Mouse (Mus musculus) adrenal gland, adult 18-20 months (tissue): Measurements from ENCODE around the gene Gab1. TPM values are rescaled to one million over a fixed set of nuclear protein-coding genes. Genes with fewer than 3 reads are reported as not detected.

ENCODE experiments used
- DNase-seq, 2 experiments: peaks; one replicate each; pipeline ENCODE4 v3.0.0; 2021 to 2022; ENCODE audit warnings: low spot score in 2 of 2
- total RNA-seq, 2 experiments: library from RNA; stranded (reverse); gene quantifications; 1 replicate in 1 of 2; 2 replicates in 1 of 2; pipeline ENCODE4 v1.2.3; 2021

The Gab1 gene
- total RNA-seq, 2 experiments from 2014 or later = 15.8 to 16.0 TPM

DNA sequence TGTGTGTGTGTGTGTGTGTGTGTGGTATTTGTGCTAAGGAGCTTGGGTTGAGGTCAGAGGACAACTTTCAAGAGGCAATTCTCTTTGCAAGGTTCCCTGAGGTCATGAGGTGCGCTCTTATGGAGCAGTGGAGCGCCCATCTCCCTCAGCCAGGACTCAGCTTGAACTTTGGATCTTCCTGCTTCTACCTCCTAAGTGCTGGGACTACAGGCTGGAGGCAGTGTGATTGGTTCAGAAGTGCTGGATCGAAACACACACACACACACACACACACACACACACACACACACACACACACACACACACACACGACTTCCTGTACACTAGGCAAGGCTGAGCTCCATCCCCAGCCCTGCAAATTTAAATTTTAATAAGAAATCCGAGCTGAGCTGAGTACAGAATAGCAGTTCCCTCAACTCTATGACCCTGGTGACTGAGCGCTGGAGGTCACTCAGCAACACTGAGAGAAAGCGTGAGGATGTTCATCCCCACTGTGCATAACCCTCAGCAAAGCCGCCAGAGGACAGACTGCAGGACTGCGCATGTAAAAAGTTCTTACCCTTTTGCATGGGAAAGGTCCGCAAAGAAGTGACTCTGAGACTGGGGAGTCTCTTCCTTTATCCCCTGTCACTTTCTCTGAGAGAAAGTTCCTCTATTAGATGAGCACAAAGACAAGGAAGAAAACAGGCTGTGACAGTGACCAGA is 6.4 kb downstream of the Gab1 start:
- DNase-seq = no peak

DNA sequence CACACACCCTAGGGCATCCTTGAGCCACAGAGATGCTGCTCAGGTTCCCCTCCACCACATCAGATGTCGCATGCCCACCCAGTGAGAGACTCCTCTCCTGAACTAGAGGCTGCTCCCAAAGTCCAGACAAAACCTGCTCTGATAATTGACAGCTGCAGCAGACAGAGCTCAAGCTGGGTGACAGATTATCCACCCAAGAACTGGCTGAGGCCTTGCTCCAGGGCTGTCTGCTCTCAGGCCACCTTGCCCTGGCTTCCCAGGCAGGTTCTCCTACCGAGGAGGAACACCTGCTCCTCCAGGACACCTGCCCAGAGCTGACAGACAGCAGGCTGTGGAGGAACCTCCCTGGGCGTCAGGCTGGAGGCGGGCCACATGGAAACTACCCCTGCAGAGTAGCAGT is 7.6 kb downstream of the Gab1 start:
- DNase-seq = no peak

DNA sequence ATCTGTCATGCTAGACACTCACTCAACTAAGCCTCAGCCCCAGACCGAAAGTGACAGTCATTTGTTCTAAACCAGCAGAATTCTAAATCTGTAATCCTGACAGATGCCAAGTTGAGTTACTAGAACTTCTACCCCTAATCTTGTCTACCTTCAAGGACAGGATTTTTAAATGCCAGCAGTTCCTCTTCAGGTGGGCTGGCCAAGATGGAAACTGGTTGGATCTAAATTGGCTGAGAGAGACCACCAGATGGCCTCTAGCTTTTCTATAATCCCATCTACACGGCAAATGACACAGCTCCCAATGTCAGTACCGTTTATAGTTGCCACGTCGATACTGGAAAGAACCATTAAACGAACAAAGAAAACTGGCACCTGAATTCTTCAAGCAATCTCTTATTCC is 8.9 kb downstream of the Gab1 start:
- DNase-seq = no peak

DNA sequence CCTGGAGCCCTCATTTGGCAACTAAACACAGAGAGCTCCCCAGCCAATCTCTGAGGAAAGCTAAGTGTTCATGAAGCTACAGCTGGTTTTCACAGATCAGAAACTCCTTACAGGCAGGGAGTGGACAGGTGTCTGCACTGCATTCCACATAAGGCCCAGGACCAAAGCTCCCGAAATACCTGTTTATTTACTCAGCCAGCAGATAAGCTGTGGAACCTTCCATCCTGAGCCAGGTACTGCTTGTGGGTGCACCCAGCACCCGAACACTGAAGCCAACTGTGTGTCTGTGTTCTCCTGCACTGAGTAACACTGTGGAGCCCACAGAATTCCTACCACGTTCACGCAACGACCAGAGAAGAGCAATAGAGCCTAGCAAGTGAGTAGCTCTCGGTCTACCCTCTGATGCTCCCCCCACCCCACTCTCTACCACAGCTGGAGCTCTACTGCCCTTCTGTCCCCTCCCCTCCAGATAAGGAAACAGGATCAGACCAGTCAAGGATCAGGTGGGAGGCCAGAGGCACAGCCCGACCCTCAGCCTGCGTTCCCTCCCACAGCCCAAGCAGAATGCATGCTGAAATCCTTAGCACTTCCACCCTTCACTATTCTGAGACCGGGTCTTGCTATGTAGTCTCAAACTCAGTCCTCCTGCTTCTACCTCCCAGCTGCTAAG is 9.6 kb downstream of the Gab1 start:
- no peak for DNase-seq

DNA sequence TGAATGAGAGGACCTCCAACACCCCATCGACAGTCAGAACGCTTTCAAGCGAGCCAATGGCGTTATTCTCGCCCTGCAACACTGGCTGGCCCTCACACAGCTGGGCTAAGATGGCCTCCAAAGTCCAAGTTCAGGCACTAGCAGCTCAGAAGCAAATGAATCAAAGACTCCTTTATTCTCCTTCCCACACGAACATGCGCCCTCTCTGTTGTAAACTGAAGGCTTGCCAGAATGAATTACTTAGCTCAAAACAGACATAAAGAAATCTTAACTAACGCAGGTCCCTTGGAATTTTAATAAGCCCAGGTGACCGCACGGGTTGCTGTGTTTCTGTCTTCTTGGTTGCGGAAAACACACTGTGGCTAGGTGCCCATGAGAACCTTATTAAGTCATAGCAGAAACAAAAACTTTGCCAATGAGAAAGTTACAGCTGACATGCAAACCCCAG is 10.4 kb downstream of the Gab1 start:
- no peak for DNase-seq

DNA sequence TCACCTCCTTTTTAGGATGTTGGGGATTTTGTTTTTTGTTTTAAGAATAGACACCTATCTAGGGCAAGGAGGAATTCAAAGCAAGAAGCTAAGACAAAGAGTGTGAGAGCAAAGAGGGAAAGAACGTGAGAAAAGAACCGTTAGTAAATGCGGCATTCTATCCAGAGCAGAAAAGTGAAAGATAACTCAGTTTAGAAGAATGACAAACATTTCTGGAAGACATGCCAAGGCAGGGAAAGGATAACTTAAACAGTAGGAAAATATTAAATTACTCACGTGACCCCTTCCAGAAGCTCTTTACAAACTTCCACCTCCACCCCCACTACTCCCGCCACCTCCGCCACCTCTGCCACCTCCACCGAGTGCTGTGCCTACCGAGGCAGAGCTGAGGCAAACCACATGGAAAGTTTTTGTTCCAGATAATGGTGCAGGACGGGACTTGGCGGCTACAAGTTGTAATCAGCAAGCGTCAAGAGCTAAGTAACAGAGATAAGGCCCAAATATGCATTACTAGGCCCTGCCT is 11.5 kb downstream of the Gab1 start:
- DNase-seq = no peak

DNA sequence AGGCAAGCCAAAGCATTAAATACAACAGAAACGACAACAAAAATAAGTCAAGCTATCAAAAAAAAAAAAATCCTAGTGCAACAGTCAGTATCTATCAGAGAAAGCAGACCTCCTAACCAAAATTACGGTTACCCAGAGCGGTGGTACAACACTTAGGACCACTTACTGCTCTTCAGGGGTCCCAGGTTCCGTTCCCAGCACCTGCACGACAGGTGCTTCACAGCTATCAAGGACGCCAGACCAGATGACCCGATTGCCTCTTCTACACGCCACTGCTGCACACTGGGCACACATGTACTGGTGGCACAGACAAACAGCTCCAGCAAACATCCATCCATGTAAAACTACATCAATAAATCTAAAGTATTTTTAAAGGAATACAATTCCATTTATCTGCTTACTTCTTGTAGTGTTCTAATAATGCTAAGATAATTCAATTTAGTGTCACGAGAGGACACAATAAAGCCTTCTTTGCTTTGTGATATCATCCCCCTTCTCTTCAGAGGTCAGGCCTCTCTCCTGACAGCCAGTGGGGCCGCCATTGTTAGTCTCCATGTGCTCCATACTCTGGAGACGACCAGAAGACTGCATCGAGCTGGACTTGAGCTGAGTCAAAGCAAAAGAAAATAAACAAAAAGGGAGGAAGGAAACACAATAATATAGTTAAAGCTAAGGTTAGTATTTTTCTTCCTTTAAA is 12.2 kb downstream of the Gab1 start:
- DNase-seq = no peak

DNA sequence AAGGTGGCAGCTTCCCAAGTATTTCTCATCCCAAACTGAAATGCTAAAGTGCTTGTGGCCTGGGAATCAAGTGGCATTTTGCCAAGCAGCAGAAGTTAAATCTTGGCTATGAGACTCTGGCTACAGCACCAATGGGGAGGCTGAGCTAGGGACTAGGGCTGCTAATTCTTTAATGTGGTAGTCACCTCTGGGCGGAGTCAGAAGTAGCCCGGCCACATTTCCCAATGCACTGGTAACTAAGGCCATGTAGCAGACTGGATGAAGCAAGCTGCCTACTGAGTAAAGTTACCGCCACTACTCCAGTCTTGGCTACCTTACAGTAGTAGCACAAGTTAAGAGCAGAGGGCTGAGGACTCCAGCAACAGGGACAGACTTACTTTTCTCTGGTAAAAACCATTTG is 12.7 kb downstream of the Gab1 start:
- DNase-seq = no peak

DNA sequence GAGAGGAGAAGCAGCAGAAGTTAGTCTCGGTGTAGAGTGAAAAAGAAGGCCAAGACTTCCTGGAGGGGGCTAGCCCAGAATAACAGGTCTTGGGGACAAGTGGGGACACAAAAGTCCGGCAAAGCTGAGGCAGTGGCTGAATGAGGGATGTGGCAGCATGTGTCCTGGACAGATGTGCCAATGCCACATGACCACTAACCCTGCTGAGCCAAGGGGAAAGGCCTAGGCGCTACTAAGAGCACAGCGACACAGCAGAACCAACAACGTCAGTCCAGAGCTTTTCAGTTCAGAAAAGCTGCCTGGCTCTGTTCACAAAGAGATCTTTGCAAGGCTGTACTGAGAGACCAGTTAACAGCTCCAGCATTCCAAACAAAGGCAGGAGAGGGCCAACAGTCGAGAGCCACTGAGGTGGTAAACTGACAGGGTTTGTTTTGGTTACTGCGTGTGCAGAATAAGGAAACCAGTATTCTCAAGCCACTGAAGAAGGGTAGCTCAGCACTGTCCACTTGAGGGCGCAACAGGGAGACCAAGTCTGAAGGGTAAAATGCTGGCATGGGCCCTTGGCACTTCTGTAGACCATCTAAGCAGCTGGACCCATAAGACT is 15.0 kb downstream of the Gab1 start:
- no peak for DNase-seq

DNA sequence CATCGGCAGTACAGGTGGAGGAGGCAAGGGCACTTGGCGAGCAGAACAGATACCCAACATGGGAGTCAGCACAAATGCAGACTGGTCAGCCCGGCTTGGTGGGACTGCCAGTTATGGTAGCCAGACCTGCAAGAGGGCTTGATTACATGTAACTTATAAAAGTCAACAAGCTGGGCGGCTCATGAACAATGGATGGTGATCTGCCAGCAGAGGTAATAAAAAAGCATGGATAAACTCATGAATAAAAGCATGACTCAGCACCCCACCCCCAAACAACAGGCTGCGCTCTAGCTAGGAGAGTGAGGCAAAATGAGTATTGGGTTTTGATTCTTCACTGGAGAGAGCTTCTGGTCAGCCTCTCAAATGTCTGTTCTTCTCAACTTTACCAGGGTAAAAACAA is 16.9 kb downstream of the Gab1 start:
- no peak for DNase-seq

DNA sequence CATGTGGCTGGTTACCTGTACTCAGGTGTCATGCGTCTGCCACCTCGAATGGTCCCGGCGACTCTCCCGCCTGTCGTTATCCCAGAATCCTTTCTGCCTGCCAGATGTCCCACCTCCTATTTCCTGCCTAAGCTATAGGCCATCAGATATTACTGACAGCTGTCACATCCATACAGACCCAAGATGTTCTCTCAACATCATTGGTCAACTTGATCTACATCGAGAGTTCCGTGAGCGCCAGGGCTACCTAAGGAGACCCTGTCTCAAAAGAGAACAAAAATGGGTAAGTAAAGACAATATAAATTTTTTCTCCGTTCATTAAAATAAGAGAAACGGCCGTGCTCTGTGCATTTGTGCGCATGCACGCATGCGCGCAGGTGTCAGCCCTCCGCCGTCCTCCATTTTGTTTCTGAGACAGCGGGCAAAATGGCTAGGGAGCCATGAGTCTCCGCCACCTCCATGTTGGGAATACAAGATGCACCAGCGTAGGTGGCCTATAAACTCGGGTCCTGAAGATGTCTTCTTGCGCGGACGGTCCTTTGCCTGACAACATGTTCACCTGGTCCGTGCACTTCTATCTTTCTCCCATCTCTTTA is 21.0 kb downstream of the Gab1 start:
- no peak for DNase-seq

DNA sequence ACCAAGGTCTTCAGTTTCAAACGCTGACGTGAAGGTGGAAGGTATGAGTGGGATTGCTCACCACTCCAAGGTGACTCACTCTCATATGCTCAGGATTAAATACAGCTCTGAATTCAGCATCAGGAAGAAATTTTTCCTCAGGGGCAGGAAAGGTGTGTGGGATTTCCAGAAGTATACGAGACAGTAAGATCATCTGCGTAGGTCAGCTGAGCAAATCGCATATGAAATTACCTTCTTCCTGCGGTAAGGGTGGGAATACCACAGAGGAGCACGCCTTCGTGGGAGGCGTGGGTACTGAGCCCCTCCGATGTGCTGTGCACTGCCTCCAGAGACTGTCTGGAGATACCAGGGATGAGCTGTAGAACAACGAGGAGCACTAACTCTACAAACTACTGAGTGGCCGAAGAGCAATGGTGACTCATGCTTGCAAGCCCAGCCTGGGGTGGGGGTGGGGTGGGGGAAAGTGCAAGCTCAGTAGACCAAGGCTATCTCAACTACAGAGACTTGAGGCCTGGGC is 22.4 kb downstream of the Gab1 start:
- DNase-seq = no peak

DNA sequence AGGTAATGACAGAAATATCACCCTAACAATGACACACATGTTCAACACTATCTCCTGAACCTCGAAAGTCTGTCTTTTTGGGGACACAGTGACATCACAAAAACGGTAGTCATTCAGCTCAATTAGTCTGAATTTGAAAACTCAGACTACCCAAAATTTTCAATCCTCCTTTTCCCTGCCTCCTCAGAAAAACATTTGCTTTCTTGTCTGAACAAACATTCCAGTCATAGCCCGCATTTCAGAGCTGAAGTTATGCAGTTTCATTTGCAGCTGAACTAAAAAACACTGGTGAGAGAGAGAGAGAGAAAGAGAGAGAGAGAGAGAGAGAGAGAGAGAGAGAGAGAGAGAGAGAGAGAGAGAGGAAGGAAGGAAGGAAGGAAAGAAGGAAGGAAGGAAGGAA is 23.2 kb downstream of the Gab1 start:
- no peak for DNase-seq

DNA sequence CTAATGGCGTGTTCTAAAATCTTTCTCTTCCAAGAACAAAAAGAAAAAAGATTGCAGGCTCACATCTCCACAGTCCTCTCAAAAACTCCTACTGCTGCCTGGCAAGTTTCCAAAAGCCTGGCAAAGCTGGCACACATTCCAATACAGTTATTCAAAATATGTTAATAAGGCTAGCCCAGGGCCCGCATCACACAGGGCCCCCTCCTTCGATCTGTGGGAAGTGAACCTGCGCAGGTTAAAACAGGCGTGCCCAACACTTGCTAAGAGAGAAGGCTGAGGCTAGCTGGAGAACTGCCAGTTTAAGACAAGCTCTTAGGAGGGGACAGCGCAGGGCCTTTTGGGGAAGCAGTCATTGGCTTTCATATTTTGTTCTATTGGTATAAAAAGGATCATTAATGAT is 23.7 kb downstream of the Gab1 start:
- no peak for DNase-seq

DNA sequence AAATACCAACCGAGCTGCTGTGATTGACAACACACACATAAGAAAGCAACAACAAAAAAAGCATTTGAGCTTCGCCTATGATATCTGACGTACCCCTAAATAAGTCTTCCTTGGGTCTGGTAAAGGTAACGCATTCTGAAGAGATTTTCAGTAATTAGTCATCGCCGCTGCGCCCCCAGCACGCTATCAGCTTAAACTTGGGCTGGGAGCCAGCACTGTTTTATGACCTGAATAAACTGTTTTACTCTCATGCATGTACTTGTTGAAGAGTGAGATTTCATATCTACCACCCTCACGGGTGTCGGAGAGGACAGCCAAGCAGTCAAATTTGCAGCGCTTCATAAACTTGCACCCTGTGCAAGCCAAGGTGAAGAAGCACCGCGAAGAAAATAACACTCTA is 26.7 kb downstream of the Gab1 start:
- DNase-seq = no peak

DNA sequence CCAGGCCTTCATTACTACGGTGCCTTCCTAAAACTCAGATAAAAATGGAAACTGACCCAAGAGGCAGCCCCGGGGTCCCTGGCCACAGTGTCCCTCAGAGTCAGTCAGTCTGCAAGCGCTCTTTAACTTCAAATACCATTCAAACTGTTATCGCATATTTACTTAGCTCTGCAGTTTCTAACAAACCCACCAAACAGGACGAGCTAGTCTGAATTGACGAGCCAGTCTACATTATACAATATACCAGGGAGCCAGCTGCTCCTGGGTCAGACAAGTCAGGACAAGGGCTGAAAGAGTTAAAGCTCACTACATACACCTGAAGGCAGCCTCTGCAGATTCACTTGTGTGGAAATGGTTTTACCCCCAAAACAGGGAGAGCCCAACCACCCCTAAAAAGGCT is 27.1 kb downstream of the Gab1 start:
- no peak for DNase-seq

DNA sequence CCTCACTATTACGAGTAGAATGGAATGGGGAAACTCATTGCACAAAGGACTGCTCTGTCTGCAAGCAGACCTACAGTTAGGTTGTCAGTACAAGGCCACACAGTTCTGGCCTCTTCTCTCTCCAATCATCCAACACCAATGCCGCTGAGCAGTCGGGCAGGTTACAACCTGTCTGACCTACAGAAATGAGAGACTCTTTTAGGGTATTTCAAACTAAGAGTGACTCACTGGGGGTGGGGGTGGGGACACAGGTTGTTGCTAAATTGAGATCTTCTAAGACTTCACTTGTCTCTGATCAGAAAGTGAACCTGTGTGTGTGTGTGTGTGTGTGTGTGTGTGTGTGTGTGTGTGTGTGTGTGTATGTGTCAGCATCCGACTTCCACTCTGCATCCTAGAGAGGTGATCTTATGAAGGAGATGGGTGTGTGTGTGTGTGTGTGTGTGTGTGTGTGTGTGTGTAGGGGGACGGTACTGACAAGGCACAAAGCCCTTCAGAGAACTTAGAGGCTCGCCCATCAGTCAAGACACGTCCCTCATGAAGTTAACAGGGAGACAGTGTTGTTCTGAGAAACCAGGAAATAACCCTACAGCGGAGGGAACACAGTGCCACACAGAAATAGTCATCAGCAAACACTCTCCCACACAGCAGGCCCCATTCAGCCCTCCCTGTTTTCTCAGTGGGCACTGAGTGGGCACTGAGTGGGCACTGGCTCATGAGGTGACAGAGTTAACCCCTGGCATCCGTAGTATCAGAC is 27.7 kb downstream of the Gab1 start:
- no peak for DNase-seq

DNA sequence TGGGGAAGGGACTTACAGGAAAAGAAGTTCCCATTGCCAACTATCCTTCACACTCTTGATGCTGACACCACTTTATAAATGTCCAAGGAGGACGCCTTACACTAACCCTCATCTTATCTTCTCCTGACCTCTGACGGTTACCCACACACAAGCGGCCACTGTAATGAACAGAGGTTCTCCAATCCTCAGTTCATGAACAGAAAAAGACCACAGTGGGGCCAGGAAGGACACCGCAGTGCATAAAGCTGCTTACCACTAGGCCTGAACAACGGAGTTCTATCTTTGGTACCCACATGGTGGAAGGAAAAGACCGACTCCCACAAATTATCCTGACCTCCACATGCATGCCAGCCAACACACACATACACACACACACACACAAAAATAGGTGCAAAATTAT is 28.7 kb downstream of the Gab1 start:
- DNase-seq = no peak

DNA sequence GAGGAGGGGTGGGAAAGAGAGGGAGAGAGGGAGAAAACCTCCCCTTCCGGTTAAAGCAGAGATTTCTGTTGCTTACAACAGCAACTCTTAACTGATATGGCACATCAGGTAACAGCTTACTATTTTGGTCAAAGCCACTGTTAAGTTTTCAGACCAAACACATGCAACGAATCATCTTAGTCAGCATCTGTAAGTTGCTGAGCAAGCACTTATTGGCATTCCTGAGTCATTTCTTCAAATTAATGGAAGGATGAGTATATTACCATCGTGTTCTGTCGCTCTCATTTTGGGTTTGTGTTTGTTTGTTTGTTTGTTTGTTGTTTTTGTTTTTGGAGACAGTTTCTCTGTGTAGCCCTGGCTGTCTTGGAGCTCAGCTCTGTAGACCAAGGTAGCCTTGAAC is 30.3 kb downstream of the Gab1 start:
- DNase-seq = no peak

DNA sequence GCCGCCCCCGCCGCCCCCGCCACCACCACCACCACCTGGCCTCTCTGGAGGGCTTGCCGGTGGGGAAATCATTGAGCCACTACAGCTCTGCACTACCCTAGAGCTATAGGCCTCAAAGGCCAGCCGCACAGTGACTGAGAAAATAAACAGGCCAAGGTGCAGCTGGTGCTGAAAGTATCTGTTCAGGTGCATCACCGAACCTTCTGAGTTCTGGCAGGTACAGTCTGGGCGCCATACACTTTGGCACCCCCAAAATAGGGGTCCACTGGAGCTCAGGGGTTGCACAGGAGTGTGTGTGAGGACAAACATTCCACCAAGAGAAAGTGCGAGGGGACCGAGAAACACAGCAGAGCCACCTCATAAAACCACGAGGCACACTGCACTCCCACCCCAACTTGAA is 31.7 kb downstream of the Gab1 start:
- no peak for DNase-seq
